Mouse (Mus musculus) lung, postnatal 4 days (tissue): ENCODE measurements around the gene Fgfr3.
A peak's percentile ranks its signal among the peaks of the same experiment; 100 is the strongest.

Experiments
- DNase-seq, 2 experiments: peaks; one replicate each; pipeline ENCODE4 v3.0.0; 2021

Fgfr3 gene

GRCm38 (mm10) chr5:33731051-33731450, 9.6 kb downstream of the Fgfr3 start:
- peak in 1 of 2 experiments; percentile 37 for DNase-seq

- no peak for DNase-seq
Observed at GRCm38 (mm10) chr5:33733837-33734236, 12.4 kb downstream of the Fgfr3 start.

GRCm38 (mm10) chr5:33735412-33736092, 14.1 kb downstream of the Fgfr3 start:
- peak in 1 of 2 experiments; percentile 25 for DNase-seq

GRCm38 (mm10) chr5:33736230-33736629, 14.8 kb downstream of the Fgfr3 start:
- DNase-seq: no peak

- DNase-seq: peak; percentile 74 to 83
Observed at GRCm38 (mm10) chr5:33737903-33738321, 16.4 kb downstream of the Fgfr3 start.

GRCm38 (mm10) chr5:33738341-33738740, 16.9 kb downstream of the Fgfr3 start:
- no peak for DNase-seq

GRCm38 (mm10) chr5:33740548-33740947, 19.1 kb downstream of the Fgfr3 start:
- no peak for DNase-seq

- DNase-seq: no peak
Observed at GRCm38 (mm10) chr5:33743481-33743880, 22.0 kb downstream of the Fgfr3 start.

GRCm38 (mm10) chr5:33777195-33777594, 55.7 kb downstream of the Fgfr3 start:
- no peak for DNase-seq

GRCm38 (mm10) chr5:33781964-33782344, 60.5 kb downstream of the Fgfr3 start:
- peak in 1 of 2 experiments; percentile 26 for DNase-seq

GRCm38 (mm10) chr5:33782345-33782998, 61.0 kb downstream of the Fgfr3 start, which contains the start of gene Letm1:
Letm1 (minus strand) TSS chr5:33782817.
- peak; percentile 94 to 97 for DNase-seq

GRCm38 (mm10) chr5:33782999-33783390, 61.5 kb downstream of the Fgfr3 start:
- DNase-seq: no peak
